Mouse (Mus musculus): Measurements from ENCODE around the gene Slc5a4b. TPM values are rescaled to one million over a fixed set of nuclear protein-coding genes. Genes with fewer than 3 reads are reported as not detected.

The Slc5a4b gene
- polyA plus RNA-seq, 1 experiment from 2014 or later: not detected

Small RNA genes within 50 kb of the gene (microRNA-seq; reads per million reads assigned to microRNA genes)
- not detected for gene Mir6409 (ENCODE audit: borderline number of aligned reads)

Other genes starting within 250 kb of the Slc5a4b start
- gene Derl3, start 217.5 kb downstream of the Slc5a4b start, polyA plus RNA-seq (2015; fragmentation: Nextera tagmentation; extraction: Ambion mirVana): 1.1 and 1.2 TPM in 2 replicates
- 138 and 140 TPM in 2 replicates for gene Smarcb1, start 189.3 kb downstream of the Slc5a4b start, polyA plus RNA-seq (2015; fragmentation: Nextera tagmentation; extraction: Ambion mirVana)
- 21.6 and 22.2 TPM in 2 replicates for gene Chchd10, start 177.8 kb downstream of the Slc5a4b start, polyA plus RNA-seq (2015; fragmentation: Nextera tagmentation; extraction: Ambion mirVana)
- 7.9 and 8.6 TPM in 2 replicates for gene Mmp11, start 174.5 kb downstream of the Slc5a4b start, polyA plus RNA-seq (2015; fragmentation: Nextera tagmentation; extraction: Ambion mirVana)
- 0.39 and 0.46 TPM in 2 replicates for gene Gm867, start 170.3 kb downstream of the Slc5a4b start, polyA plus RNA-seq (2015; fragmentation: Nextera tagmentation; extraction: Ambion mirVana)
- 1.9 and 2.0 TPM in 2 replicates for gene Vpreb3, start 167.9 kb downstream of the Slc5a4b start, polyA plus RNA-seq (2015; fragmentation: Nextera tagmentation; extraction: Ambion mirVana)
- gene Gm5134, start 156.4 kb downstream of the Slc5a4b start, polyA plus RNA-seq (2015; fragmentation: Nextera tagmentation; extraction: Ambion mirVana): 0.94 and 1.3 TPM in 2 replicates
- 16.6 TPM in 2 replicates for gene Zfp280b, start 78.3 kb downstream of the Slc5a4b start, polyA plus RNA-seq (2015; fragmentation: Nextera tagmentation; extraction: Ambion mirVana)
- gene Slc5a4a, start 36.5 kb upstream of the Slc5a4b start, polyA plus RNA-seq (2015; fragmentation: Nextera tagmentation; extraction: Ambion mirVana): not detected in 2 replicates
- 13.7 and 15.4 TPM in 2 replicates for gene Prmt2, start 126.9 kb upstream of the Slc5a4b start, polyA plus RNA-seq (2015; fragmentation: Nextera tagmentation; extraction: Ambion mirVana)
- gene S100b, start 142.9 kb upstream of the Slc5a4b start, polyA plus RNA-seq (2015; fragmentation: Nextera tagmentation; extraction: Ambion mirVana): 0.14 and 0.27 TPM in 2 replicates
- 1.6 and 2.2 TPM in 2 replicates for gene Dip2a, start 234.3 kb upstream of the Slc5a4b start, polyA plus RNA-seq (2015; fragmentation: Nextera tagmentation; extraction: Ambion mirVana)

All from thymus, postnatal 0 days (tissue).